Mouse (Mus musculus) liver, embryonic 15.5 days (tissue): Measurements from ENCODE around the gene Ildr1. TPM values are rescaled to one million over a fixed set of nuclear protein-coding genes. Genes with fewer than 3 reads are reported as not detected.

ENCODE experiments used
- ATAC-seq: fragments of 200-750 bp; cut with Nextera tagmentation; 2 replicates; pipeline ENCODE4 v1.8.0; 2017; ENCODE audit warnings: moderate number of reproducible peaks, mild to moderate bottlenecking, moderate library complexity; ENCODE audit not compliant: insufficient read depth
- H3K27ac ChIP-seq: fragments of 300-500 bp; sonication (generic); replicated peaks from 2 replicates; pipeline ENCODE4 v1.5.1; 2015; ENCODE audit warnings: mild to moderate bottlenecking, inconsistent platforms
- H3K27me3 ChIP-seq: fragments of 300-500 bp; sonication (generic); 2 replicates; pipeline ENCODE4 v1.6.1; 2015; ENCODE audit warnings: mild to moderate bottlenecking, inconsistent platforms
- H3K36me3 ChIP-seq: fragments of 300-500 bp; sonication (generic); replicated peaks from 2 replicates; pipeline ENCODE4 v1.6.1; 2015; ENCODE audit warnings: moderate library complexity, mild to moderate bottlenecking, inconsistent platforms
- H3K4me1 ChIP-seq: fragments of 300-500 bp; sonication (generic); replicated peaks from 2 replicates; pipeline ENCODE4 v1.6.1; 2015; ENCODE audit warnings: inconsistent platforms
- H3K4me2 ChIP-seq: fragments of 300-500 bp; sonication (generic); 2 replicates; pipeline ENCODE4 v1.6.1; 2015; ENCODE audit warnings: moderate library complexity, mild to moderate bottlenecking, inconsistent platforms
- H3K4me3 ChIP-seq: fragments of 300-500 bp; sonication (generic); replicated peaks from 2 replicates; pipeline ENCODE4 v1.5.1; 2015; ENCODE audit warnings: mild to moderate bottlenecking, inconsistent platforms
- H3K9ac ChIP-seq: fragments of 300-500 bp; sonication (generic); 2 replicates; pipeline ENCODE4 v1.6.1; 2015; ENCODE audit warnings: moderate library complexity, mild to moderate bottlenecking, inconsistent platforms
- H3K9me3 ChIP-seq: fragments of 300-500 bp; sonication (generic); replicated peaks from 2 replicates; pipeline ENCODE4 v1.6.1; 2016; ENCODE audit warnings: inconsistent platforms
- WGBS: fragments of 180-500 bp; shearing (Covaris S2); methylation state at CpG from one replicate; pipeline ENCODE4 v1.1.7; 2015; ENCODE audit warnings: mixed read lengths; ENCODE audit not compliant: insufficient replicate concordance; 5-methylcytosine and 5-hydroxymethylcytosine counted together
- polyA plus RNA-seq: library from polyadenylated mRNA; unstranded; fragments of >200 nt; fragmentation: Nextera tagmentation; extraction: Ambion mirVana; gene quantifications from 2 replicates; pipeline ENCODE4 v1.2.1, GENCODE M21; 2015

Ildr1 gene
- polyA plus RNA-seq, 1 experiment from 2014 or later, result 0.03 TPM

- no peaks in the 10 kb centered on the region for H3K27me3 ChIP-seq
- H3K9ac ChIP-seq, result no peak overlapping the region
- H3K36me3 ChIP-seq, result no peaks in the 10 kb centered on the region
- H3K4me1 ChIP-seq, result no peaks in the 10 kb centered on the region
- ATAC-seq, result no peak
- H3K4me3 ChIP-seq, result no peak overlapping the region
- H3K4me2 ChIP-seq, result no peak overlapping the region
- H3K27ac ChIP-seq, result no peak overlapping the region
- no peaks in the 10 kb centered on the region for H3K9me3 ChIP-seq
- WGBS, result 60% methylated on average over 3 of the region's 3 CpGs
Measured at GRCm38 (mm10) chr16:36670590-36670989, 23.2 kb upstream of the Ildr1 start.

GRCm38 (mm10) chr16:36673196-36673595 lies 20.6 kb upstream of the Ildr1 start:
- Histone ChIP-seq H3K27me3 (no peaks in the 10 kb centered on the region), H3K4me2 (no peak overlapping the region), H3K36me3 (no peaks in the 10 kb centered on the region), H3K4me1 (no peaks in the 10 kb centered on the region), H3K4me3 (no peak overlapping the region), H3K9ac (no peak overlapping the region), H3K9me3 (no peaks in the 10 kb centered on the region), H3K27ac (no peak overlapping the region)
- no peak for ATAC-seq
- 42% methylated on average over 4 of the region's 4 CpGs for WGBS

GRCm38 (mm10) chr16:36674457-36675204 lies 19.1 kb upstream of the Ildr1 start:
- Histone ChIP-seq H3K9ac (no peak overlapping the region), H3K27me3 (no peaks in the 10 kb centered on the region), H3K9me3 (no peaks in the 10 kb centered on the region), H3K36me3 (no peaks in the 10 kb centered on the region), H3K4me2 (no peak overlapping the region), H3K4me1 (no peaks in the 10 kb centered on the region), H3K4me3 (no peak overlapping the region), H3K27ac (no peak overlapping the region)
- no peak for ATAC-seq
- 43% methylated on average over 7 of the region's 7 CpGs for WGBS

GRCm38 (mm10) chr16:36675304-36675703 lies 18.5 kb upstream of the Ildr1 start:
- H3K9me3 ChIP-seq, result no peaks in the 10 kb centered on the region
- no peak overlapping the region for H3K4me2 ChIP-seq
- no peaks in the 10 kb centered on the region for H3K4me1 ChIP-seq
- no peak overlapping the region for H3K27ac ChIP-seq
- H3K4me3 ChIP-seq, result no peak overlapping the region
- no peak overlapping the region for H3K9ac ChIP-seq
- no peaks in the 10 kb centered on the region for H3K36me3 ChIP-seq
- 14% methylated on average over 2 of the region's 2 CpGs for WGBS
- no peak for ATAC-seq
- no peaks in the 10 kb centered on the region for H3K27me3 ChIP-seq

- no peaks in the 10 kb centered on the region for H3K9me3 ChIP-seq
- H3K9ac ChIP-seq, result no peak overlapping the region
- no peak overlapping the region for H3K4me2 ChIP-seq
- no peak overlapping the region for H3K4me3 ChIP-seq
- 68% methylated on average over 2 of the region's 2 CpGs for WGBS
- no peaks in the 10 kb centered on the region for H3K27me3 ChIP-seq
- H3K27ac ChIP-seq, result no peak overlapping the region
- ATAC-seq, result no peak
- no peaks in the 10 kb centered on the region for H3K4me1 ChIP-seq
- no peaks in the 10 kb centered on the region for H3K36me3 ChIP-seq
Measured at GRCm38 (mm10) chr16:36675902-36676301, 17.9 kb upstream of the Ildr1 start.

GRCm38 (mm10) chr16:36681829-36682228 lies 11.9 kb upstream of the Ildr1 start:
- Histone ChIP-seq H3K9me3 (no peaks in the 10 kb centered on the region), H3K4me3 (no peak overlapping the region), H3K4me1 (no peaks in the 10 kb centered on the region), H3K36me3 (no peaks in the 10 kb centered on the region), H3K27ac (no peak overlapping the region), H3K9ac (no peak overlapping the region), H3K27me3 (no peaks in the 10 kb centered on the region), H3K4me2 (no peak overlapping the region)
- 65% methylated on average over 3 of the region's 3 CpGs for WGBS
- ATAC-seq, result no peak

GRCm38 (mm10) chr16:36684325-36684918 lies 9.4 kb upstream of the Ildr1 start:
- Histone ChIP-seq H3K9ac (no peak overlapping the region), H3K4me2 (no peak overlapping the region), H3K4me3 (no peak overlapping the region), H3K27ac (no peak overlapping the region), H3K27me3 (no peaks in the 10 kb centered on the region), H3K9me3 (no peaks in the 10 kb centered on the region), H3K36me3 (no peaks in the 10 kb centered on the region), H3K4me1 (no peaks in the 10 kb centered on the region)
- 48% methylated on average over 6 of the region's 6 CpGs for WGBS
- ATAC-seq, result no peak

- H3K9ac ChIP-seq, result no peak overlapping the region
- ATAC-seq, result no peak
- no peak overlapping the region for H3K27ac ChIP-seq
- no peak overlapping the region for H3K4me2 ChIP-seq
- 73% methylated on average over 2 of the region's 2 CpGs for WGBS
- H3K36me3 ChIP-seq, result no peaks in the 10 kb centered on the region
- peaks cover 4% of the 10 kb centered on the region; the same call in 1 of the 2 replicates for H3K27me3 ChIP-seq
- no peaks in the 10 kb centered on the region for H3K4me1 ChIP-seq
- no peaks in the 10 kb centered on the region for H3K9me3 ChIP-seq
- no peak overlapping the region for H3K4me3 ChIP-seq
Measured at GRCm38 (mm10) chr16:36688076-36688475, 5.7 kb upstream of the Ildr1 start.

GRCm38 (mm10) chr16:36691484-36691883 lies 2.3 kb upstream of the Ildr1 start:
- Histone ChIP-seq H3K4me3 (no peak overlapping the region), H3K27ac (no peak overlapping the region), H3K4me2 (no peak overlapping the region), H3K4me1 (no peaks in the 10 kb centered on the region; the same call in 1 of the 2 replicates), H3K9ac (no peak overlapping the region), H3K9me3 (no peaks in the 10 kb centered on the region), H3K27me3 (peaks cover 30% of the 10 kb centered on the region), H3K36me3 (no peaks in the 10 kb centered on the region)
- WGBS, result 63% methylated on average over 3 of the region's 3 CpGs
- no peak for ATAC-seq

- no peaks in the 10 kb centered on the region for H3K36me3 ChIP-seq
- H3K4me2 ChIP-seq, result no peak overlapping the region
- H3K9me3 ChIP-seq, result no peaks in the 10 kb centered on the region
- 54% methylated on average over 9 of the region's 9 CpGs for WGBS
- no peak overlapping the region for H3K27ac ChIP-seq
- H3K9ac ChIP-seq, result no peak overlapping the region
- H3K4me1 ChIP-seq, result no peaks in the 10 kb centered on the region; the same call in 1 of the 2 replicates
- peaks cover 30% of the 10 kb centered on the region for H3K27me3 ChIP-seq
- ATAC-seq, result no peak
- H3K4me3 ChIP-seq, result no peak overlapping the region
Measured at GRCm38 (mm10) chr16:36694798-36695290, 1.1 kb downstream of the Ildr1 start.

GRCm38 (mm10) chr16:36697331-36697730 lies 3.6 kb downstream of the Ildr1 start:
- H3K9ac ChIP-seq, result no peak overlapping the region
- H3K27me3 ChIP-seq, result peaks cover 30% of the 10 kb centered on the region
- H3K4me2 ChIP-seq, result no peak overlapping the region
- no peak overlapping the region for H3K27ac ChIP-seq
- ATAC-seq, result no peak
- H3K9me3 ChIP-seq, result no peaks in the 10 kb centered on the region
- H3K4me1 ChIP-seq, result no peaks in the 10 kb centered on the region; the same call in 1 of the 2 replicates
- whole genome bisulfite sequencing, result 50% methylated on average over 8 of the region's 8 CpGs
- H3K4me3 ChIP-seq, result no peak overlapping the region
- no peaks in the 10 kb centered on the region for H3K36me3 ChIP-seq
